ENCODE assay signal across 8 mouse cellular contexts in genomic region chr11:59228122-59228953, GRCm38 (mm10). TPM values are rescaled to one million over a fixed set of nuclear protein-coding genes. Genes with fewer than 3 reads are reported as not detected.
DNase-seq lines count a peak whose midpoint lies in the region; ATAC-seq and TF ChIP-seq lines count a peak whose summit lies in the region.

Arf1 (minus strand) TSS chr11:59228270.

- 4% methylated on average over 57 of the region's 59 CpGs for WGBS in heart, embryonic 12.5 days
- WGBS in kidney, postnatal 0 days: 4% methylated on average over 59 of the region's 59 CpGs
- 3% methylated on average over 58 of the region's 59 CpGs for WGBS in liver, embryonic 11.5 days
- WGBS in stomach, embryonic 14.5 days: 5% methylated on average over 53 of the region's 59 CpGs

- H3K36me3 ChIP-seq in C2C12 (ENCODE audit: control insufficient read depth, insufficient read depth): peaks cover 21% of the 10 kb centered on the region
- peaks cover 31% of the 10 kb centered on the region for H3K36me3 ChIP-seq in erythroblast, embryonic 14.5 days (ENCODE audit: control insufficient read depth)
- no peaks in the 10 kb centered on the region for H3K36me3 ChIP-seq in heart, embryonic 12.5 days
- H3K36me3 ChIP-seq in kidney, postnatal 0 days (ENCODE audit: insufficient read depth, low read length): no peaks in the 10 kb centered on the region
- H3K36me3 ChIP-seq in liver, embryonic 11.5 days (ENCODE audit: control insufficient read depth, insufficient read depth, low read length): 0 out of 2 replicates have a peak, but pooled peaks cover 3% of the 10 kb centered on the region
- peaks cover 3% of the 10 kb centered on the region; the same call in 1 of the 2 replicates for H3K36me3 ChIP-seq in stomach, embryonic 14.5 days (ENCODE audit: control insufficient read depth, insufficient read depth, low read length)

- H3K27me3 ChIP-seq in C2C12 (ENCODE audit: control insufficient read depth, insufficient read depth, insufficient read length): no peaks in the 10 kb centered on the region
- H3K27me3 ChIP-seq in erythroblast, embryonic 14.5 days (ENCODE audit: control insufficient read depth): peaks cover 6% of the 10 kb centered on the region
- no peaks in the 10 kb centered on the region for H3K27me3 ChIP-seq in heart, embryonic 12.5 days (replicated peaks)
- H3K27me3 ChIP-seq in kidney, postnatal 0 days (ENCODE audit: insufficient read depth, low read length): no peaks in the 10 kb centered on the region
- H3K27me3 ChIP-seq in liver, embryonic 11.5 days (replicated peaks; ENCODE audit: control insufficient read depth, insufficient read depth, low read length): no peaks in the 10 kb centered on the region
- no peaks in the 10 kb centered on the region for H3K27me3 ChIP-seq in stomach, embryonic 14.5 days (ENCODE audit: control insufficient read depth, insufficient read depth, low read length)

- H3K9ac ChIP-seq in heart, embryonic 12.5 days: peak within 1 kb of the TSS; percentile 99
- peak within 1 kb of the TSS; percentile 94 for H3K9ac ChIP-seq in kidney, postnatal 0 days (ENCODE audit: low read depth, low read length)
- peak within 1 kb of the TSS; percentile 92 for H3K9ac ChIP-seq in liver, embryonic 11.5 days (ENCODE audit: low read depth, low read length)
- H3K9ac ChIP-seq in stomach, embryonic 14.5 days (replicated peaks; ENCODE audit: low read depth, low read length): peak within 1 kb of the TSS; percentile 91

- peak; percentile 98 for DNase-seq in brain, embryonic 14.5 days (ENCODE audit: low read depth)
- peak; percentile 97 for DNase-seq in kidney, postnatal 0 days (ENCODE audit: low spot score)
- DNase-seq in liver, embryonic 11.5 days (ENCODE audit: low spot score): peak; percentile 95
- peak; percentile 98 for DNase-seq in naive thymus-derived CD4-positive, alpha-beta T cell, adult 2 months (ENCODE audit: low read depth)

- TF ChIP-seq CTCF in C2C12 (IDR thresholded peaks at IDR 0.05; ENCODE audit: control insufficient read depth, insufficient read depth, insufficient read length): no peak
- TF ChIP-seq CTCF in brain, embryonic 14.5 days (IDR thresholded peaks at IDR 0.05; ENCODE audit: borderline replicate concordance, extremely low read depth, insufficient read depth, insufficient read length): no peak
- TF ChIP-seq CTCF in kidney, postnatal 0 days (IDR thresholded peaks at IDR 0.05; ENCODE audit: low read depth): no peak

- peaks cover 50% of the 10 kb centered on the region for H3K79me3 ChIP-seq in C2C12 (ENCODE audit: low read depth)

- peaks cover 58% of the 10 kb centered on the region for H3K79me2 ChIP-seq in C2C12 (ENCODE audit: control insufficient read depth, insufficient read depth)

- peak within 1 kb of the TSS; percentile 99 for H3ac ChIP-seq in C2C12 (ENCODE audit: control insufficient read depth, insufficient read length, low read depth)

- H3K9me3 ChIP-seq in erythroblast, embryonic 14.5 days (ENCODE audit: control insufficient read depth, low read length): no peaks in the 10 kb centered on the region
- no peaks in the 10 kb centered on the region for H3K9me3 ChIP-seq in heart, embryonic 12.5 days (replicated peaks)
- no peaks in the 10 kb centered on the region for H3K9me3 ChIP-seq in kidney, postnatal 0 days (replicated peaks; ENCODE audit: low read length)
- no peaks in the 10 kb centered on the region for H3K9me3 ChIP-seq in liver, embryonic 11.5 days (ENCODE audit: control insufficient read depth, low read length)
- H3K9me3 ChIP-seq in stomach, embryonic 14.5 days (ENCODE audit: control insufficient read depth, low read depth, low read length): no peaks in the 10 kb centered on the region

- peak; percentile 97 for ATAC-seq in heart, embryonic 12.5 days (ENCODE audit: insufficient number of reproducible peaks, low FRiP score)
- peak; percentile 94 for ATAC-seq in kidney, postnatal 0 days (replicated peaks; ENCODE audit: low FRiP score, low read depth)
- ATAC-seq in liver, embryonic 11.5 days (replicated peaks; ENCODE audit: low FRiP score): peak; percentile 95
- peak; percentile 96 for ATAC-seq in stomach, embryonic 14.5 days (ENCODE audit: insufficient number of reproducible peaks, insufficient read depth, low FRiP score, low read depth)

- TF ChIP-seq POLR2A in brain, embryonic 14.5 days (IDR thresholded peaks at IDR 0.05; ENCODE audit: borderline replicate concordance, extremely low read depth, insufficient read depth, insufficient read length, poor library complexity, severe bottlenecking): peak; percentile 95

- H3K4me1 ChIP-seq in erythroblast, embryonic 14.5 days (ENCODE audit: control insufficient read depth): peaks cover 59% of the 10 kb centered on the region
- peaks cover 41% of the 10 kb centered on the region for H3K4me1 ChIP-seq in heart, embryonic 12.5 days (replicated peaks)
- peaks cover 20% of the 10 kb centered on the region for H3K4me1 ChIP-seq in kidney, postnatal 0 days (replicated peaks; ENCODE audit: insufficient read depth, low read length)
- peaks cover 42% of the 10 kb centered on the region for H3K4me1 ChIP-seq in liver, embryonic 11.5 days (replicated peaks; ENCODE audit: control insufficient read depth, insufficient read depth, low read length)
- peaks cover 21% of the 10 kb centered on the region for H3K4me1 ChIP-seq in stomach, embryonic 14.5 days (ENCODE audit: control insufficient read depth, insufficient read depth, low read length)

- H3K4me3 ChIP-seq in C2C12 (ENCODE audit: insufficient read depth, poor library complexity, severe bottlenecking): peak within 1 kb of the TSS; percentile 100
- H3K4me3 ChIP-seq in erythroblast, embryonic 14.5 days (replicated peaks): peak within 1 kb of the TSS; percentile 88
- H3K4me3 ChIP-seq in heart, embryonic 12.5 days: peak within 1 kb of the TSS; percentile 97
- H3K4me3 ChIP-seq in kidney, postnatal 0 days (replicated peaks; ENCODE audit: low read depth, low read length): peak within 1 kb of the TSS; percentile 96
- H3K4me3 ChIP-seq in liver, embryonic 11.5 days (ENCODE audit: low read depth, low read length): peak within 1 kb of the TSS; percentile 86
- H3K4me3 ChIP-seq in stomach, embryonic 14.5 days (ENCODE audit: low read depth, low read length): peak within 1 kb of the TSS; percentile 92

- H3K27ac ChIP-seq in heart, embryonic 12.5 days (ENCODE audit: poor library complexity, severe bottlenecking): peak within 1 kb of the TSS; percentile 99
- H3K27ac ChIP-seq in kidney, postnatal 0 days: peak within 1 kb of the TSS; percentile 99
- peak within 1 kb of the TSS; percentile 91 for H3K27ac ChIP-seq in liver, embryonic 11.5 days (ENCODE audit: low read depth, low read length)
- peak within 1 kb of the TSS; percentile 97 for H3K27ac ChIP-seq in stomach, embryonic 14.5 days (ENCODE audit: low read length)

- H3K4me2 ChIP-seq in heart, embryonic 12.5 days: peak within 1 kb of the TSS; percentile 96
- H3K4me2 ChIP-seq in kidney, postnatal 0 days (ENCODE audit: low read length): peak within 1 kb of the TSS; percentile 76
- peak within 1 kb of the TSS; percentile 98 for H3K4me2 ChIP-seq in liver, embryonic 11.5 days
- peak within 1 kb of the TSS; percentile 82 for H3K4me2 ChIP-seq in stomach, embryonic 14.5 days (replicated peaks; ENCODE audit: low read depth, low read length)

TF ChIP-seq in C2C12, 6 proteins besides CTCF, POLR2A, EP300 and RAD21:
- TF ChIP-seq MAX (IDR thresholded peaks at IDR 0.05) (peak; percentile 56), MYOG (IDR thresholded peaks at IDR 0.05; ENCODE audit: control insufficient read depth, extremely low read depth, insufficient read length) (no peak), FOSL1 (IDR thresholded peaks at IDR 0.05; ENCODE audit: insufficient read depth, low read length, poor library complexity, severe bottlenecking) (no peak), MYOD1 (IDR thresholded peaks at IDR 0.05; ENCODE audit: control insufficient read depth, insufficient read length, low read depth) (no peak), CEBPB (IDR thresholded peaks at IDR 0.05; ENCODE audit: low read depth) (no peak), USF1 (IDR thresholded peaks at IDR 0.05; ENCODE audit: low read depth) (no peak)

RNA-seq across cellular contexts. Expression of gene Arf1, which starts in this region (rescaled TPM):
- 636 TPM for polyA plus RNA-seq in C2C12 (2012; fragmentation: generic; extraction: Trizol)
- 565 and 655 TPM in 2 replicates for polyA plus RNA-seq in brain, embryonic 14.5 days (2012; rRNA removed)
- polyA plus RNA-seq in erythroblast, embryonic 14.5 days (2012): 10.0 and 10.5 TPM in 2 replicates
- polyA plus RNA-seq in heart, embryonic 12.5 days (2016; fragmentation: Nextera tagmentation; extraction: Ambion mirVana): 609 and 632 TPM in 2 replicates
- polyA plus RNA-seq in kidney, postnatal 0 days (2015; fragmentation: Nextera tagmentation; extraction: Ambion mirVana): 670 and 713 TPM in 2 replicates
- polyA plus RNA-seq in liver, embryonic 11.5 days (2014; fragmentation: Nextera tagmentation; extraction: Ambion mirVana): 505 and 548 TPM in 2 replicates
- polyA plus RNA-seq in stomach, embryonic 14.5 days (2014; fragmentation: Nextera tagmentation; extraction: Ambion mirVana): 655 and 669 TPM in 2 replicates

Comparison
In these comparisons a context has a peak if more than half of its experiments do, and no peak if none do; other contexts are left out.
1. Peak in every context shown above with its lines: DNase-seq, ATAC-seq, H3K4me3 ChIP-seq and H3K27ac ChIP-seq.
2. RNA of gene Arf1 (polyA plus RNA-seq): 670 to 713 TPM in kidney, postnatal 0 days, 655 to 669 TPM in stomach, embryonic 14.5 days, 636 TPM in C2C12 (single experiment), 609 to 632 TPM in heart, embryonic 12.5 days, 565 to 655 TPM in brain, embryonic 14.5 days and 505 to 548 TPM in liver, embryonic 11.5 days; 10.0 to 10.5 TPM in erythroblast, embryonic 14.5 days; every median in the first group is over 10 times any median in the second.